Mouse (Mus musculus) cerebellum, adult 2 months (tissue): ENCODE measurements around the gene Phlda2.

Experiments
- CTCF ChIP-seq: fragments of 200-500 bp; IDR thresholded peaks from 2 replicates; pipeline ENCODE4 v1.5.1; 2011; ENCODE audit warnings: low read depth, mild to moderate bottlenecking, control low read depth, low read length, moderate library complexity, borderline replicate concordance; ENCODE audit not compliant: insufficient read depth
- POLR2A ChIP-seq: fragments of 200-500 bp; IDR thresholded peaks from 2 replicates; pipeline ENCODE4 v1.6.1; 2011; ENCODE audit warnings: low read length, control low read depth, borderline replicate concordance; ENCODE audit not compliant: insufficient read depth

DNA sequence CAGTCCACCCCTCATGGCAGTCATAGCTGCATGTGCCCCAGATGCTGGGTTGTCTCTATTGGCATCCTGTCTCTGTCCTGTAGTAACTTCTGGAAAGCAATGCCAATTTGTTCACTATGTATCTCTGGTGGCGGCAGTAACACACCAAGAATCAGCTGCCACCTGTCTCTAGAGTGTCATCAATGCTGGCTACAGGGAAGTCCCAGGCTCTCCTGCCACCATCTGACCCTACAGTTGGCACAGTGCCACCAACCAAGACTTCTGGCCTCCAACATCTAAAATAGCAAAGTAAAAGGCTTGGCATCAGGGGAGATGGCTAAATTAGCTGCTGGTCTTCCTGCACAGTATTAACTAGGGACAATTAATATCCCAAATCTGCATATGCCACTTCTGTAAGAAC is 29.5 kb upstream of the Phlda2 start:
- TF ChIP-seq CTCF: no peak
- TF ChIP-seq POLR2A: no peak
